Mouse (Mus musculus) mesoderm, embryonic 11.5 days (tissue): ENCODE measurements around the gene Ero1lb.

Source experiments
- DNase-seq: peaks from one replicate; pipeline ENCODE4 v3.0.0-alpha.2; 2012; ENCODE audit warnings: low read depth, low spot score

Ero1lb gene

GRCm38 (mm10) chr13:12565621-12566390 is at the start of gene Ero1lb:
Gene Ero1lb, plus strand, starts transcription at chr13:12565874.
- DNase-seq, result peak; percentile 98

GRCm38 (mm10) chr13:12519371-12519770 is 46.3 kb upstream of the Ero1lb start:
- DNase-seq, result peak; percentile 32

- peak; percentile 75 for DNase-seq
Observed at GRCm38 (mm10) chr13:12519955-12520584, 45.6 kb upstream of the Ero1lb start, which contains the start of gene Edaradd. Gene Edaradd, minus strand, starts transcription at chr13:12520438.

- no peak for DNase-seq
Observed at GRCm38 (mm10) chr13:12522346-12522745, 43.3 kb upstream of the Ero1lb start.

- no peak for DNase-seq
Observed at GRCm38 (mm10) chr13:12525678-12526077, 40.0 kb upstream of the Ero1lb start.

- no peak for DNase-seq
Observed at GRCm38 (mm10) chr13:12534628-12535027, 31.0 kb upstream of the Ero1lb start.

- no peak for DNase-seq
Observed at GRCm38 (mm10) chr13:12537971-12538370, 27.7 kb upstream of the Ero1lb start.

GRCm38 (mm10) chr13:12539716-12540115 is 26.0 kb upstream of the Ero1lb start:
- no peak for DNase-seq

- DNase-seq, result no peak
Observed at GRCm38 (mm10) chr13:12540119-12540518, 25.6 kb upstream of the Ero1lb start.

- peak; percentile 83 for DNase-seq
Observed at GRCm38 (mm10) chr13:12542006-12542981, 23.4 kb upstream of the Ero1lb start.

GRCm38 (mm10) chr13:12543246-12543645 is 22.4 kb upstream of the Ero1lb start:
- DNase-seq, result no peak

GRCm38 (mm10) chr13:12543880-12544568 is 21.6 kb upstream of the Ero1lb start:
- no peak for DNase-seq

- no peak for DNase-seq
Observed at GRCm38 (mm10) chr13:12554211-12554610, 11.5 kb upstream of the Ero1lb start.

GRCm38 (mm10) chr13:12559044-12559443 is 6.6 kb upstream of the Ero1lb start:
- no peak for DNase-seq

- no peak for DNase-seq
Observed at GRCm38 (mm10) chr13:12559462-12560120, 6.1 kb upstream of the Ero1lb start.

- DNase-seq, result no peak
Observed at GRCm38 (mm10) chr13:12561729-12562128, 3.9 kb upstream of the Ero1lb start.

- DNase-seq, result no peak
Observed at GRCm38 (mm10) chr13:12562256-12562655, 3.4 kb upstream of the Ero1lb start.

- no peak for DNase-seq
Observed at GRCm38 (mm10) chr13:12567936-12568335, 2.3 kb downstream of the Ero1lb start.

GRCm38 (mm10) chr13:12568597-12569469 is 3.2 kb downstream of the Ero1lb start:
- no peak for DNase-seq

- no peak for DNase-seq
Observed at GRCm38 (mm10) chr13:12569741-12570140, 4.1 kb downstream of the Ero1lb start.
